Mouse (Mus musculus) midbrain, embryonic 13.5 days (tissue): ENCODE results near the gene Cask. TPM values are rescaled to one million over a fixed set of nuclear protein-coding genes. Genes with fewer than 3 reads are reported as not detected.

ENCODE experiments used
- ATAC-seq: fragments of 200-750 bp; cut with Nextera tagmentation; 2 replicates; pipeline ENCODE4 v1.8.0; 2017; ENCODE audit warnings: mild to moderate bottlenecking, moderate TSS enrichment, moderate library complexity
- H3K27ac ChIP-seq: fragments of 300-500 bp; sonication (generic); 2 replicates; pipeline ENCODE4 v1.5.1; 2015; ENCODE audit warnings: inconsistent platforms, mild to moderate bottlenecking, moderate library complexity
- H3K27me3 ChIP-seq: fragments of 300-500 bp; sonication (generic); 2 replicates; pipeline ENCODE4 v1.6.1; 2015; ENCODE audit warnings: mild to moderate bottlenecking, inconsistent platforms
- H3K36me3 ChIP-seq: fragments of 300-500 bp; sonication (generic); 2 replicates; pipeline ENCODE4 v1.6.1; 2015; ENCODE audit warnings: mild to moderate bottlenecking, inconsistent platforms
- H3K4me1 ChIP-seq: fragments of 300-500 bp; sonication (generic); replicated peaks from 2 replicates; pipeline ENCODE4 v1.6.1; 2015; ENCODE audit warnings: inconsistent platforms
- H3K4me2 ChIP-seq: fragments of 300-500 bp; sonication (generic); replicated peaks from 2 replicates; pipeline ENCODE4 v1.6.1; 2015; ENCODE audit warnings: moderate library complexity, mild to moderate bottlenecking, inconsistent platforms
- H3K4me3 ChIP-seq: fragments of 300-500 bp; sonication (generic); replicated peaks from 2 replicates; pipeline ENCODE4 v1.5.1; 2015; ENCODE audit warnings: mild to moderate bottlenecking, inconsistent platforms
- H3K9ac ChIP-seq: fragments of 300-500 bp; sonication (generic); replicated peaks from 2 replicates; pipeline ENCODE4 v1.6.1; 2015; ENCODE audit warnings: mild to moderate bottlenecking, inconsistent platforms
- H3K9me3 ChIP-seq: fragments of 300-500 bp; sonication (generic); 2 replicates; pipeline ENCODE4 v1.6.1; 2016; ENCODE audit warnings: mild to moderate bottlenecking, inconsistent platforms
- WGBS: fragments of 180-500 bp; shearing (Covaris S2); methylation state at CpG from one replicate; pipeline ENCODE4 v1.1.7; 2015; 5-methylcytosine and 5-hydroxymethylcytosine counted together
- microRNA-seq: library from miRNA; unstranded; fragments of <30 nt; microRNA quantifications from one replicate; pipeline ENCODE4, GENCODE M21; 2016
- polyA plus RNA-seq: library from polyadenylated mRNA; unstranded; fragments of >200 nt; fragmentation: Nextera tagmentation; extraction: Ambion mirVana; gene quantifications from 2 replicates; pipeline ENCODE4 v1.2.1, GENCODE M21; 2015

The Cask gene
- polyA plus RNA-seq, 1 experiment from 2014 or later, result 45.7 TPM

- Histone ChIP-seq H3K9me3 (no peaks in the 10 kb centered on the region), H3K4me2 (no peak overlapping the region), H3K4me3 (no peak overlapping the region), H3K4me1 (no peaks in the 10 kb centered on the region), H3K27me3 (0 out of 2 replicates have a peak, but pooled peaks cover under 1% of the 10 kb centered on the region), H3K27ac (no peak overlapping the region), H3K36me3 (no peaks in the 10 kb centered on the region), H3K9ac (no peak overlapping the region)
- WGBS, result 55% methylated on average over 2 of the region's 2 CpGs
- ATAC-seq, result no peak
Observed at GRCm38 (mm10) chrX:13477596-13477995, 373.6 kb downstream of the Cask start.

- Histone ChIP-seq H3K4me1 (no peaks in the 10 kb centered on the region), H3K4me3 (no peak overlapping the region), H3K9ac (no peak overlapping the region), H3K9me3 (no peaks in the 10 kb centered on the region), H3K36me3 (no peaks in the 10 kb centered on the region), H3K4me2 (no peak overlapping the region), H3K27me3 (no peaks in the 10 kb centered on the region), H3K27ac (no peak overlapping the region)
- ATAC-seq, result no peak
- 53% methylated on average over 1 of the region's 1 CpGs for WGBS
Observed at GRCm38 (mm10) chrX:13475382-13475781, 375.8 kb downstream of the Cask start.

GRCm38 (mm10) chrX:13472751-13473225 lies 378.4 kb downstream of the Cask start:
- H3K4me3 ChIP-seq, result no peak overlapping the region
- no peaks in the 10 kb centered on the region; the same call in 1 of the 2 replicates for H3K27me3 ChIP-seq
- 86% methylated on average over 4 of the region's 4 CpGs for WGBS
- no peak overlapping the region for H3K4me2 ChIP-seq
- H3K36me3 ChIP-seq, result no peaks in the 10 kb centered on the region
- no peaks in the 10 kb centered on the region for H3K9me3 ChIP-seq
- no peak overlapping the region for H3K9ac ChIP-seq
- no peaks in the 10 kb centered on the region for H3K4me1 ChIP-seq
- H3K27ac ChIP-seq, result no peak overlapping the region
- no peak for ATAC-seq

GRCm38 (mm10) chrX:13471925-13472324 lies 379.2 kb downstream of the Cask start:
- ATAC-seq, result no peak
- Histone ChIP-seq H3K4me2 (no peak overlapping the region), H3K27me3 (no peaks in the 10 kb centered on the region; the same call in 1 of the 2 replicates), H3K36me3 (no peaks in the 10 kb centered on the region), H3K9ac (no peak overlapping the region), H3K4me1 (no peaks in the 10 kb centered on the region), H3K9me3 (no peaks in the 10 kb centered on the region), H3K4me3 (no peak overlapping the region), H3K27ac (no peak overlapping the region)
- 74% methylated on average over 3 of the region's 3 CpGs for WGBS

- H3K27me3 ChIP-seq, result no peaks in the 10 kb centered on the region; the same call in 1 of the 2 replicates
- ATAC-seq, result no peak
- 75% methylated on average over 9 of the region's 9 CpGs for WGBS
Observed at GRCm38 (mm10) chrX:13469160-13470116, 381.7 kb downstream of the Cask start.

GRCm38 (mm10) chrX:13467121-13467571 lies 384.0 kb downstream of the Cask start:
- Histone ChIP-seq H3K36me3 (no peaks in the 10 kb centered on the region), H3K27me3 (no peaks in the 10 kb centered on the region; the same call in 1 of the 2 replicates), H3K9ac (no peak overlapping the region), H3K9me3 (no peaks in the 10 kb centered on the region), H3K27ac (no peak overlapping the region), H3K4me2 (no peak overlapping the region), H3K4me1 (no peaks in the 10 kb centered on the region), H3K4me3 (no peak overlapping the region)
- no peak for ATAC-seq
- 70% methylated on average over 6 of the region's 6 CpGs for WGBS

More at GRCm38 (mm10) chrX:13469160-13470116, 381.7 kb downstream of the Cask start:
- Histone ChIP-seq H3K9ac (no peak overlapping the region), H3K4me1 (no peaks in the 10 kb centered on the region), H3K4me2 (no peak overlapping the region), H3K4me3 (no peak overlapping the region), H3K27ac (no peak overlapping the region), H3K9me3 (no peaks in the 10 kb centered on the region), H3K36me3 (no peaks in the 10 kb centered on the region)

Small RNA genes lying within 50 kb of the gene (microRNA-seq; reads per million reads assigned to microRNA genes)
- not detected for gene Gm25246

Other genes with a start within 250 kb of the Cask start
- 2.7 and 3.0 TPM in 2 replicates for gene Gpr34, start 219.3 kb downstream of the Cask start, polyA plus RNA-seq
- 0.44 and 1.1 TPM in 2 replicates for gene Gpr82, start 190.0 kb downstream of the Cask start, polyA plus RNA-seq